Mouse (Mus musculus): ENCODE data around the gene U2af2. TPM values are rescaled to one million over a fixed set of nuclear protein-coding genes. Genes with fewer than 3 reads are reported as not detected.

The U2af2 gene
- polyA plus RNA-seq (2015; fragmentation: Nextera tagmentation; extraction: Ambion mirVana) = 96.7 and 103 TPM in 2 replicates

DNA sequence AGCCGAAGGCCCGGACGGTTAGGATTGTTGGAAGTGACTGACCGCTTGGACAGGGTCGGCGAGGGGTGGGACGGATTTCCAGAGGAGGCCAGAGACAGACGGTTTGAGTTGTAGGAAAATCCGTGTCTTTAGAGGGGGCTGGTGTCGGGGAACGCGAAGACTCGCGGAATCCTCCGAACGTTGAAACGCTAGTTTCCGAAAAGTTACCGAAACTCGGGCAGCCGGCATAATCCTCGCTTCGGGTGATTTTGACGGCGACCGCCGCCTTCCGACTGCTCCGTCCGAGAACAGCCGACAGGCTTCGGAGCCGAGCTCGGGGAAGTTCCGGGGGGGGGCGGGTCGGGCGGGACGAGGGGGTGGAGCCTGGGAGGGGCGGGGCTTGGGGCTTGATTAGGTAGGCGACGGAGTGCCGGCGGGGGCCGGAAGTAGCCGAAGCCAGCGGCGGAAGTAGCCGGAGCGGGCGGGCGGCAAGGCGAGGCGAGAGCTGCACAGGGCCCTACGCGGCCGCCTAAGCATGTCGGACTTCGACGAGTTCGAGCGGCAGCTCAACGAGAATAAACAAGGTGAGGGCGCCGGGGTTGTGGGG is at the start of gene U2af2:
Gene U2af2 (plus strand): TSS at position 370 of the 586 bp plus-strand sequence.
- Histone ChIP-seq H3K4me2 (ENCODE audit: low read length) (peak within 1 kb of the TSS; percentile 83), H3K9me3 (replicated peaks; ENCODE audit: control insufficient read depth, low read length, poor library complexity, severe bottlenecking) (no peaks in the 10 kb centered on the region), H3K4me1 (ENCODE audit: control insufficient read depth, insufficient read depth, low read length) (peaks cover 51% of the 10 kb centered on the region), H3K36me3 (ENCODE audit: control insufficient read depth, insufficient read depth, low read length) (peaks cover 6% of the 10 kb centered on the region; the same call in 1 of the 2 replicates), H3K4me3 (ENCODE audit: low read depth, low read length) (peak within 1 kb of the TSS; percentile 61), H3K9ac (ENCODE audit: low read depth, low read length) (peak within 1 kb of the TSS; percentile 84), H3K27ac (ENCODE audit: low read length) (peak within 1 kb of the TSS; percentile 99), H3K27me3 (ENCODE audit: control insufficient read depth, insufficient read depth, low read depth, low read length) (no peaks in the 10 kb centered on the region; the same call in 1 of the 2 replicates)
- WGBS = 0% methylated on average over 62 of the region's 65 CpGs
- ATAC-seq = peak; percentile 80

- 92% methylated on average over 27 of the region's 27 CpGs for WGBS
- Histone ChIP-seq H3K4me1 (ENCODE audit: control insufficient read depth, insufficient read depth, low read length) (peaks cover 10% of the 10 kb centered on the region), H3K9ac (ENCODE audit: low read depth, low read length) (no peak overlapping the region), H3K27me3 (ENCODE audit: control insufficient read depth, insufficient read depth, low read depth, low read length) (no peaks in the 10 kb centered on the region), H3K27ac (ENCODE audit: low read length) (no peak overlapping the region), H3K4me3 (ENCODE audit: low read depth, low read length) (no peak overlapping the region), H3K36me3 (ENCODE audit: control insufficient read depth, insufficient read depth, low read length) (peaks cover 30% of the 10 kb centered on the region), H3K9me3 (replicated peaks; ENCODE audit: control insufficient read depth, low read length, poor library complexity, severe bottlenecking) (no peaks in the 10 kb centered on the region), H3K4me2 (ENCODE audit: low read length) (no peak overlapping the region)
- ATAC-seq = no peak
Observed at GRCm38 (mm10) chr7:5012681-5013513, 49.0 kb upstream of the U2af2 start.

DNA sequence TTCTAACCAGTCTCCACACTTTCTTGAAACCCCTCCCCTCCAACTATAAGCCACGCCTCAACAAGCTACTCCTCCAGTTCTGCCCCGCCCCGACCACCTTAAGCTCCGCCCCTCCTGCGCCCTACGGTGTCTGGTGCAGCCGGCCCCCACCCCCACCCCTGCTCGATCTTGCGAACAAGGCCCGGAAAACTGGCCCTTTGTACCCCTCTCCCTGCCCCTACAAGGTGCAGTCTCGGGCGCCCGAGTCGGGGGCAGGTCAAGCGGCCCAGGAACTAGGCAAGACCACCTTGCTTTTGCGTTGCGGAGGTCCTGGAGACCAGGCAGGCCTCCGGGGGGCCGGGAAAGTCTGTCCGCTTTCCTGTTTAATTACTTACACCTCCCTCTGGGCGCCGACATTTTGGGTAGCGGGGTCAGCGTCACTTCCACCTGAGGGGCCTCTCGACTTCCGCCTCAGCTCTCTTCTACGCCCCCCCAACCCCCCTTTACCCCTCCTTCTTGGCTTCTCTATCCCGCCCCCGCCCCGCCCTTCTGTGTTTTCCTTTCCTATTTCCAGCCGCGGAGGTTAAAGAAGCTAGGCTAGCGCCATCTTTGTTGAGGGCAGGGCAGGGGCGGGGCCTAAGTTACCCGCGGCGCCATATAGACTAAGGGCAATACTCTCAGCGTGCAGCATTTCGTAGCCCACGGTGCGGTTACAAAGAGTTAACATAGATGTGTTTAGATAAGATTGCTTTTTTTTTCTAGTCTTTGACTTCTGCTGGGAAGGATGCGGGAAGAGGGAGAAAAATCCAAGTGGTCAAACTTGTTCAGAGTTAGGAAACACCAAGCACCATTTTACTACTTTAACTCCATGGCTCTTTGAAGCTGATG is 47.5 kb upstream of the U2af2 start, which contains the start of the genes Zfp524 and Fiz1:
Gene Zfp524 (plus strand): TSS at position 165 of the 867 bp plus-strand sequence.
Gene Fiz1 (minus strand): TSS at position 447 of the 867 bp plus-strand sequence.
- peak within 1 kb of the TSS; percentile 67 for H3K4me2 ChIP-seq (ENCODE audit: low read length)
- peak within 1 kb of the TSS; percentile 97 for H3K27ac ChIP-seq (ENCODE audit: low read length)
- peak; percentile 84 for ATAC-seq
- peaks cover 16% of the 10 kb centered on the region for H3K36me3 ChIP-seq (ENCODE audit: control insufficient read depth, insufficient read depth, low read length)
- H3K27me3 ChIP-seq (ENCODE audit: control insufficient read depth, insufficient read depth, low read depth, low read length) = no peaks in the 10 kb centered on the region
- under 1% methylated on average over 41 of the region's 42 CpGs for WGBS
- no peaks in the 10 kb centered on the region for H3K9me3 ChIP-seq (replicated peaks; ENCODE audit: control insufficient read depth, low read length, poor library complexity, severe bottlenecking)
- peak within 1 kb of the TSS; percentile 79 for H3K4me3 ChIP-seq (ENCODE audit: low read depth, low read length)
- H3K9ac ChIP-seq (ENCODE audit: low read depth, low read length) = peak within 1 kb of the TSS; percentile 74
- peaks cover 10% of the 10 kb centered on the region for H3K4me1 ChIP-seq (ENCODE audit: control insufficient read depth, insufficient read depth, low read length)

DNA sequence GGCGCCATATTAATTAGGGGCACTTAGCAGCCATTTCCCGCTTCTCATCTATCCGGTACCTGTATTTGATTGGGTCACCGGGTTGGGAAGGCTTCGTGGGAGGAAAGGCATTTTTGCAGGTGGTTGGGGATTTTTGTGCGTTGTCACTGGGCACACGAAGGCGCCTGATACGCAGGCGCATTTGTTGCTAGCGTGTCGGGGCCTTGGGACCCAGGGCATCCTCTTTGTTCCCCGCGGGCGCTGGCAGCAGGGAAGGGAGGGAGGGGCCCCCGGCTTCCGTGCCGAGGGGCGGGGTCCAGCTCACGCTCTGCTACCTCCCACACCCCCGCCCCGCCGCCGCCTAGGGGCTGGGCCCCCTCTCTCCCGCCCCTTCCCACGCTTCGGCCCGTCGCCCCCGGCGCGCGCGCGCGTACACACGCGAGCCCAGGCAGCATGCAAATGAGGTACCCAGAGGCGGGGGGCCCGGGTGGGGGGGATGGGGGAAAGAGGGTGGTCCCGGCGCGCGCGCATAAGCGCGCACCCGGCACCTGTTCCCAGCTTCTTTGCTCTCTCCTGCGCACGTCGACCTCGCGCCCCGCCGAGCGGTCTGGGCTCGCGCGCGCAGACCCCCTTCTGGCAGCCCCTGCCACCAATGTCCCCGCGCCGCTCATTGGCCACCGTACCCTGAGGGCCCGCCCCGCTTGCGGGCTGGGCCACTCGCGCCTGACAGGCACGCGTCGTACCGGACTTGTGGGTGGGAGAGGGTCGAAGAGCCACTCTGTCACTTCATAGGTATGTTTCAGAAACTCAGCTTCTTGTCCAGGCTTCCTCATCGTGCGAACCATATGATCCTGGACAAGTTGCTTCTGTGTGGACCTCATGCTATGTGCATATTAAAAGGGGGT is 46.6 kb upstream of the U2af2 start, which contains the start of gene Gm44973:
Gene Gm44973 (plus strand): TSS at position 379 of the 884 bp plus-strand sequence.
- Histone ChIP-seq H3K4me1 (ENCODE audit: control insufficient read depth, insufficient read depth, low read length) (peaks cover 10% of the 10 kb centered on the region), H3K9ac (ENCODE audit: low read depth, low read length) (peak within 1 kb of the TSS; percentile 74), H3K9me3 (replicated peaks; ENCODE audit: control insufficient read depth, low read length, poor library complexity, severe bottlenecking) (no peaks in the 10 kb centered on the region), H3K4me2 (ENCODE audit: low read length) (peak within 1 kb of the TSS; percentile 67), H3K27ac (ENCODE audit: low read length) (peak within 1 kb of the TSS; percentile 97), H3K4me3 (ENCODE audit: low read depth, low read length) (peak within 1 kb of the TSS; percentile 79), H3K36me3 (ENCODE audit: control insufficient read depth, insufficient read depth, low read length) (peaks cover 13% of the 10 kb centered on the region), H3K27me3 (ENCODE audit: control insufficient read depth, insufficient read depth, low read depth, low read length) (no peaks in the 10 kb centered on the region)
- WGBS = under 1% methylated on average over 49 of the region's 76 CpGs
- ATAC-seq = peak; percentile 78

GRCm38 (mm10) chr7:5016057-5016456 is 45.9 kb upstream of the U2af2 start:
- Histone ChIP-seq H3K4me2 (ENCODE audit: low read length) (peak overlapping the region; percentile 67), H3K27me3 (ENCODE audit: control insufficient read depth, insufficient read depth, low read depth, low read length) (no peaks in the 10 kb centered on the region), H3K4me3 (ENCODE audit: low read depth, low read length) (peak overlapping the region; percentile 79), H3K9me3 (replicated peaks; ENCODE audit: control insufficient read depth, low read length, poor library complexity, severe bottlenecking) (no peaks in the 10 kb centered on the region), H3K9ac (ENCODE audit: low read depth, low read length) (peak overlapping the region; percentile 74), H3K36me3 (ENCODE audit: control insufficient read depth, insufficient read depth, low read length) (peaks cover 13% of the 10 kb centered on the region), H3K27ac (ENCODE audit: low read length) (peak overlapping the region; percentile 97), H3K4me1 (ENCODE audit: control insufficient read depth, insufficient read depth, low read length) (peaks cover 13% of the 10 kb centered on the region)
- 66% methylated on average over 3 of the region's 3 CpGs for WGBS
- no peak for ATAC-seq

- no peak overlapping the region for H3K9ac ChIP-seq (ENCODE audit: low read depth, low read length)
- 100% methylated on average over 2 of the region's 2 CpGs for WGBS
- H3K4me1 ChIP-seq (ENCODE audit: control insufficient read depth, insufficient read depth, low read length) = peaks cover 19% of the 10 kb centered on the region
- no peak overlapping the region for H3K4me2 ChIP-seq (ENCODE audit: low read length)
- ATAC-seq = no peak
- H3K4me3 ChIP-seq (ENCODE audit: low read depth, low read length) = no peak overlapping the region
- no peaks in the 10 kb centered on the region for H3K27me3 ChIP-seq (ENCODE audit: control insufficient read depth, insufficient read depth, low read depth, low read length)
- H3K36me3 ChIP-seq (ENCODE audit: control insufficient read depth, insufficient read depth, low read length) = peaks cover 5% of the 10 kb centered on the region; the same call in 1 of the 2 replicates
- H3K9me3 ChIP-seq (replicated peaks; ENCODE audit: control insufficient read depth, low read length, poor library complexity, severe bottlenecking) = no peaks in the 10 kb centered on the region
- H3K27ac ChIP-seq (ENCODE audit: low read length) = no peak overlapping the region
Observed at GRCm38 (mm10) chr7:5016920-5017319, 45.0 kb upstream of the U2af2 start.

DNA sequence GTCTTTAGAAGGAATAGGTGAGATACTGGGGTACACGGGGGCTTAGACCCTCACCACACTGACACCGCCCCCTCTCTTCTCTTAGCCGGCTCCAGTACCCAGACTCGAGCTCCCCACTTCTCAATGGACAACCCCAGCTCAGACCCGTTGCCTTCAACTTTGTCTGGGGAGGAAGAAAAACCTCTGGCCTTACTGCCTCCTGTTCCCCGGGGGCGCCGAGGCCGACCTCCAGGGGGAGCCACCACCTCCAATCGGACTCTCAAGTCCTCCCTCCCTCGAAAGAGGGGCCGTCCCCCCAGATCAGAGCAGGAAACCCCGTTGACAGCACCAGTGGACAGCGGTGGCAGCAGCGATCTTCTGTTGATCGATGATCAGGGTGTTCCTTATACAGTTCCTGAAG is 44.6 kb upstream of the U2af2 start:
- Histone ChIP-seq H3K4me3 (ENCODE audit: low read depth, low read length) (no peak overlapping the region), H3K9ac (ENCODE audit: low read depth, low read length) (no peak overlapping the region), H3K27me3 (ENCODE audit: control insufficient read depth, insufficient read depth, low read depth, low read length) (no peaks in the 10 kb centered on the region), H3K4me2 (ENCODE audit: low read length) (no peak overlapping the region), H3K36me3 (ENCODE audit: control insufficient read depth, insufficient read depth, low read length) (peaks cover 5% of the 10 kb centered on the region; the same call in 1 of the 2 replicates), H3K27ac (ENCODE audit: low read length) (no peak overlapping the region), H3K9me3 (replicated peaks; ENCODE audit: control insufficient read depth, low read length, poor library complexity, severe bottlenecking) (no peaks in the 10 kb centered on the region), H3K4me1 (ENCODE audit: control insufficient read depth, insufficient read depth, low read length) (peaks cover 19% of the 10 kb centered on the region)
- WGBS = 91% methylated on average over 16 of the region's 16 CpGs
- no peak for ATAC-seq

GRCm38 (mm10) chr7:5017931-5018330 is 44.0 kb upstream of the U2af2 start:
- no peaks in the 10 kb centered on the region for H3K9me3 ChIP-seq (replicated peaks; ENCODE audit: control insufficient read depth, low read length, poor library complexity, severe bottlenecking)
- H3K4me3 ChIP-seq (ENCODE audit: low read depth, low read length) = no peak overlapping the region
- peaks cover 19% of the 10 kb centered on the region for H3K4me1 ChIP-seq (ENCODE audit: control insufficient read depth, insufficient read depth, low read length)
- no peaks in the 10 kb centered on the region; the same call in 1 of the 2 replicates for H3K36me3 ChIP-seq (ENCODE audit: control insufficient read depth, insufficient read depth, low read length)
- H3K27ac ChIP-seq (ENCODE audit: low read length) = no peak overlapping the region
- H3K27me3 ChIP-seq (ENCODE audit: control insufficient read depth, insufficient read depth, low read depth, low read length) = no peaks in the 10 kb centered on the region
- no peak for ATAC-seq
- no peak overlapping the region for H3K9ac ChIP-seq (ENCODE audit: low read depth, low read length)
- H3K4me2 ChIP-seq (ENCODE audit: low read length) = no peak overlapping the region
- WGBS = 98% methylated on average over 21 of the region's 21 CpGs

Measured in midbrain, embryonic 16.5 days (tissue).